In genomic region chr12:8462533-8462932, GRCm38 (mm10) we compare ENCODE assay signal across 32 mouse cellular contexts.
"Had no signal": no experiment of that assay in that cellular context is flagged by ENCODE, and none has a peak within 500 bp of the region (broad histone marks: within the 10 kb centered on the region; RNA-seq: fewer than 3 reads in every experiment).

No protein-coding gene starts in this region.

- H3K36me3 ChIP-seq: limb, embryonic 10.5 days; limb, embryonic 12.5 days; limb, embryonic 13.5 days; limb, embryonic 15.5 days; liver, embryonic 12.5 days; liver, embryonic 13.5 days; liver, embryonic 15.5 days; lung, embryonic 15.5 days; midbrain, embryonic 10.5 days; midbrain, embryonic 12.5 days; midbrain, embryonic 13.5 days; midbrain, embryonic 15.5 days; neural tube, embryonic 12.5 days had no signal

- H3K4me2 ChIP-seq: limb, embryonic 12.5 days; limb, embryonic 13.5 days; limb, embryonic 15.5 days; liver, embryonic 11.5 days; liver, embryonic 12.5 days; liver, embryonic 13.5 days; liver, embryonic 15.5 days; lung, embryonic 14.5 days; lung, embryonic 15.5 days; midbrain, embryonic 11.5 days; midbrain, embryonic 12.5 days; midbrain, embryonic 13.5 days; midbrain, embryonic 15.5 days; neural tube, embryonic 12.5 days had no signal

- H3K27ac ChIP-seq: limb, embryonic 10.5 days; limb, embryonic 12.5 days; limb, embryonic 13.5 days; limb, embryonic 15.5 days; liver, embryonic 12.5 days; liver, embryonic 13.5 days; liver, embryonic 14.5 days; liver, embryonic 15.5 days; lung, embryonic 15.5 days; macrophage; midbrain, embryonic 10.5 days; midbrain, embryonic 12.5 days; midbrain, embryonic 13.5 days; midbrain, embryonic 15.5 days; neural tube, embryonic 12.5 days had no signal

- DNase-seq: left cerebral cortex, postnatal 4 days; liver; liver, embryonic 13.5 days; liver, postnatal 0 days; lung, adult 18-20 months; lung, adult 2 months; lung, embryonic 14.5 days; lung, postnatal 10 days; lung, postnatal 14 days; lung, postnatal 36 days; lung, postnatal 4 days; midbrain, embryonic 14.5 days had no signal

- ATAC-seq: liver, embryonic 12.5 days; liver, postnatal 0 days; lung, postnatal 0 days; midbrain, embryonic 13.5 days; midbrain, embryonic 15.5 days; midbrain, embryonic 16.5 days had no signal

- H3K4me1 ChIP-seq: liver, embryonic 12.5 days; liver, embryonic 13.5 days; liver, embryonic 15.5 days; midbrain, embryonic 12.5 days had no signal

- H3K27me3 ChIP-seq: limb, embryonic 12.5 days; limb, embryonic 13.5 days; limb, embryonic 15.5 days; liver, embryonic 12.5 days; liver, embryonic 13.5 days; liver, embryonic 15.5 days; lung, embryonic 15.5 days; midbrain, embryonic 13.5 days; midbrain, embryonic 15.5 days; neural tube, embryonic 12.5 days had no signal

- H3K9me3 ChIP-seq: limb, embryonic 10.5 days; limb, embryonic 12.5 days; limb, embryonic 13.5 days; limb, embryonic 15.5 days; liver, embryonic 12.5 days; liver, embryonic 13.5 days; liver, embryonic 15.5 days; lung, embryonic 15.5 days; megakaryocyte, embryonic 14.5 days; midbrain, embryonic 10.5 days; midbrain, embryonic 12.5 days; midbrain, embryonic 13.5 days; midbrain, embryonic 15.5 days; neural tube, embryonic 12.5 days had no signal

- H3K4me3 ChIP-seq: limb, embryonic 10.5 days; limb, embryonic 12.5 days; limb, embryonic 13.5 days; limb, embryonic 15.5 days; liver, embryonic 12.5 days; liver, embryonic 13.5 days; liver, embryonic 15.5 days; lung, embryonic 15.5 days; megakaryocyte, embryonic 14.5 days; midbrain, embryonic 10.5 days; midbrain, embryonic 12.5 days; midbrain, embryonic 13.5 days; midbrain, embryonic 15.5 days; myocyte; neural tube, embryonic 12.5 days had no signal

- H3K9ac ChIP-seq: limb, embryonic 12.5 days; limb, embryonic 13.5 days; limb, embryonic 15.5 days; liver, embryonic 12.5 days; liver, embryonic 13.5 days; liver, embryonic 14.5 days; liver, embryonic 15.5 days; liver, postnatal 0 days; lung, embryonic 14.5 days; lung, embryonic 15.5 days; midbrain, embryonic 12.5 days; midbrain, embryonic 13.5 days; midbrain, embryonic 15.5 days; neural tube, embryonic 12.5 days had no signal
